In the genomic region with DNA sequence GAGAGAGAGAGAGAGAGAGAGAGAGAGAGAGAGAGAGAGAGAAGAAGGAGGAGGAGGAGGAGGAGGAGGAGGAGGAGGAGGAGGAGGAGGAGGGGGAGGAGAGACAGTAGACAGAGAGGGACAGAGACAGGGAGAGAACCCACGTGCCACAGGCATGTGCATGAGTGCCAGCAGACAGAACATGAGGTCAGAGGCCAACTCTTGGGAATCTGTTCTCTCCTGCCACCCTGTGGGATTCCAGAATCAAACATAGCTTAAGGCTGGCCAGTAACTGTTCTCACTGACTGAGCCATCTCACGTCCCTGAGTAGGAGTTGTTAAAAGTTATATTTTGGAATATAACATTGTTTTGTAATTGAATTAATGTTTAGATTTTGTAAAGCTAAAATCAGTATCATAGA, we compare ENCODE assay signal across 8 mouse cellular contexts. TPM values are rescaled to one million over a fixed set of nuclear protein-coding genes. Genes with fewer than 3 reads are reported as not detected.
DNase-seq lines count a peak whose midpoint lies in the region; ATAC-seq and TF ChIP-seq lines count a peak whose summit lies in the region.

No protein-coding gene starts in this region.

- H3K4me1 ChIP-seq in liver, embryonic 13.5 days (replicated peaks) = no peaks in the 10 kb centered on the region
- no peaks in the 10 kb centered on the region for H3K4me1 ChIP-seq in liver, embryonic 11.5 days (replicated peaks; ENCODE audit: control insufficient read depth, insufficient read depth, low read length)
- H3K4me1 ChIP-seq in lung, embryonic 14.5 days (ENCODE audit: insufficient read depth) = no peaks in the 10 kb centered on the region

- no peak overlapping the region for H3K27ac ChIP-seq in liver, embryonic 13.5 days
- H3K27ac ChIP-seq in liver, embryonic 11.5 days (ENCODE audit: low read depth, low read length) = no peak overlapping the region
- H3K27ac ChIP-seq in lung, embryonic 14.5 days (ENCODE audit: low read depth) = no peak overlapping the region

- no peak overlapping the region for H3K9ac ChIP-seq in liver, embryonic 13.5 days
- no peak overlapping the region for H3K9ac ChIP-seq in liver, embryonic 11.5 days (ENCODE audit: low read depth, low read length)
- no peak overlapping the region for H3K9ac ChIP-seq in lung, embryonic 14.5 days

- TF ChIP-seq POLR2A in brain, embryonic 14.5 days (IDR thresholded peaks at IDR 0.05; ENCODE audit: borderline replicate concordance, extremely low read depth, insufficient read depth, insufficient read length, poor library complexity, severe bottlenecking) = no peak

- H3K27me3 ChIP-seq in liver, embryonic 13.5 days = no peaks in the 10 kb centered on the region
- H3K27me3 ChIP-seq in liver, embryonic 11.5 days (replicated peaks; ENCODE audit: control insufficient read depth, insufficient read depth, low read length) = no peaks in the 10 kb centered on the region
- no peaks in the 10 kb centered on the region for H3K27me3 ChIP-seq in lung, embryonic 14.5 days (ENCODE audit: insufficient read depth, low read length)

- no peaks in the 10 kb centered on the region for H3K9me3 ChIP-seq in liver, embryonic 13.5 days (replicated peaks)
- no peaks in the 10 kb centered on the region for H3K9me3 ChIP-seq in liver, embryonic 11.5 days (ENCODE audit: control insufficient read depth, low read length)
- H3K9me3 ChIP-seq in lung, embryonic 14.5 days (ENCODE audit: low read depth, low read length) = no peaks in the 10 kb centered on the region

- no peaks in the 10 kb centered on the region for H3K36me3 ChIP-seq in liver, embryonic 13.5 days
- H3K36me3 ChIP-seq in liver, embryonic 11.5 days (ENCODE audit: control insufficient read depth, insufficient read depth, low read length) = no peaks in the 10 kb centered on the region
- no peaks in the 10 kb centered on the region for H3K36me3 ChIP-seq in lung, embryonic 14.5 days (ENCODE audit: insufficient read depth)

- intact Hi-C loops in heart, postnatal 25 days (cut with DNase I) = loop anchor here (5.0 kb wide), 1 partner anchor 41 kb away; the partner anchor contains the start of gene Gbe1

- TF ChIP-seq CTCF in brain, embryonic 14.5 days (IDR thresholded peaks at IDR 0.05; ENCODE audit: borderline replicate concordance, extremely low read depth, insufficient read depth, insufficient read length) = no peak
- no peak for TF ChIP-seq CTCF in lung, embryonic 14.5 days (IDR thresholded peaks at IDR 0.05; ENCODE audit: low read depth)

- no peak overlapping the region for H3K4me2 ChIP-seq in liver, embryonic 13.5 days
- no peak overlapping the region for H3K4me2 ChIP-seq in liver, embryonic 11.5 days
- H3K4me2 ChIP-seq in lung, embryonic 14.5 days = no peak overlapping the region

- H3K4me3 ChIP-seq in liver, embryonic 13.5 days (replicated peaks) = no peak overlapping the region
- no peak overlapping the region for H3K4me3 ChIP-seq in liver, embryonic 11.5 days (ENCODE audit: low read depth, low read length)
- no peak overlapping the region for H3K4me3 ChIP-seq in lung, embryonic 14.5 days (ENCODE audit: low read depth, low read length)

- WGBS in liver, embryonic 13.5 days (ENCODE audit: insufficient replicate concordance) = 41% methylated on average over 2 of the region's 2 CpGs
- WGBS in liver, embryonic 11.5 days = 42% methylated on average over 2 of the region's 2 CpGs
- WGBS in lung, embryonic 14.5 days = 32% methylated on average over 2 of the region's 2 CpGs

- DNase-seq in liver, embryonic 13.5 days = no peak
- no peak for DNase-seq in liver, embryonic 11.5 days (ENCODE audit: low spot score)
- DNase-seq in brain, embryonic 14.5 days (ENCODE audit: low read depth) = peak; percentile 30
- peak; percentile 18 for DNase-seq in heart, postnatal 25 days (ENCODE audit: low spot score)
- peak; percentile 76 for DNase-seq in lung, embryonic 14.5 days
- no peak for DNase-seq in natural killer cell, adult 2 months (ENCODE audit: low spot score in 2 of 2)
- DNase-seq in layer of hippocampus, postnatal 14 days (ENCODE audit: low spot score in 2 of 2) = no peak
- no peak for DNase-seq in layer of hippocampus, postnatal 36 days

- peak; percentile 55 for ATAC-seq in liver, embryonic 13.5 days (ENCODE audit: low read depth)
- ATAC-seq in liver, embryonic 11.5 days (replicated peaks; ENCODE audit: low FRiP score) = no peak
- peak; percentile 79; the same call in 1 of the 2 replicates for ATAC-seq in lung, embryonic 14.5 days (ENCODE audit: insufficient read depth)

RNA-seq across cellular contexts. Expression of gene Gbe1, which starts 39.3 kb away (rescaled TPM):
- polyA plus RNA-seq in liver, embryonic 13.5 days (2015; fragmentation: Nextera tagmentation; extraction: Ambion mirVana) = 6.3 and 8.1 TPM in 2 replicates
- 9.4 and 13.1 TPM in 2 replicates for polyA plus RNA-seq in liver, embryonic 11.5 days (2014; fragmentation: Nextera tagmentation; extraction: Ambion mirVana)
- polyA plus RNA-seq in brain, embryonic 14.5 days (2012; rRNA removed) = 7.3 and 8.9 TPM in 2 replicates
- 10 to 100 TPM; 43.8 to 49.7 TPM for total RNA-seq in heart, postnatal 25 days (2021)
- 19.1 and 20.8 TPM in 2 replicates for polyA plus RNA-seq in lung, embryonic 14.5 days (2014; fragmentation: Nextera tagmentation; extraction: Ambion mirVana)
- 10 to 100 TPM in 1 of 2 experiments, 1 to 10 TPM in 1; 8.1 to 10.5 TPM for total RNA-seq in layer of hippocampus, postnatal 14 days (2021)
- total RNA-seq in layer of hippocampus, postnatal 36 days (2021) = 1 to 10 TPM; 5.9 to 7.9 TPM

Comparison
In these comparisons a context has a peak if more than half of its experiments do, and no peak if none do; other contexts are left out.
1. DNase-seq: peak in brain, embryonic 14.5 days (single experiment), heart, postnatal 25 days (single experiment) and lung, embryonic 14.5 days (single experiment); none in liver, embryonic 13.5 days (single experiment), liver, embryonic 11.5 days (single experiment), natural killer cell, adult 2 months (0 of 2), layer of hippocampus, postnatal 14 days (0 of 2) and layer of hippocampus, postnatal 36 days (0 of 2).